In the genomic region with DNA sequence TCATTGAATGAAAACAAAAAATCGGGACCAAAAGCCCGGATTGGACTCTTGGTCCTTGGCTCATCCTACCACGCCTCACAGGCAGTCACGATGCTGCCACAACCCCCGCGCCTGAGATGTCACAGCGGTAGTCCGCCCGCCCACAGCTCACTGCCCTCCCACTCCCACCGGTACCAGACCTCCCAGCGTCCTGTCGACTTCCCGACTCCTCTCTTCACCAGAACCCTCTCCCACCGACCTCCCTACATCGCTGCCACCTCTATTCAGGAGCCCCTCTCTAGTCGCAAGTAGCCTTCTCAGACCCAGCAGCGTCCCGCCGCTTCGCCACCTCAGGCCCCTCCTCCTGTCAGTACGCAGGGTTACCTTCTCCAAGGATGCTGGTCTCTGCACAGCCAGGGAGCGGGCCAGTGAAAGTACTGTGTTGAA, we compare ENCODE assay signal across 8 mouse cellular contexts. TPM values are rescaled to one million over a fixed set of nuclear protein-coding genes. Genes with fewer than 3 reads are reported as not detected.
A peak's percentile ranks its signal among the peaks of the same experiment; 100 is the strongest.
DNase-seq lines count a peak whose midpoint lies in the region; ATAC-seq and TF ChIP-seq lines count a peak whose summit lies in the region.

No protein-coding gene starts in this region.

- no peaks in the 10 kb centered on the region for H3K9me3 ChIP-seq in forebrain, postnatal 0 days (ENCODE audit: low read length)
- no peaks in the 10 kb centered on the region for H3K9me3 ChIP-seq in liver, postnatal 0 days (ENCODE audit: low read length)

- H3K36me3 ChIP-seq in forebrain, postnatal 0 days (ENCODE audit: insufficient read depth), result 0 out of 2 replicates have a peak, but pooled peaks cover 5% of the 10 kb centered on the region
- 0 out of 2 replicates have a peak, but pooled peaks cover 2% of the 10 kb centered on the region for H3K36me3 ChIP-seq in liver, postnatal 0 days (replicated peaks; ENCODE audit: insufficient read depth, low read length)

- under 1% methylated on average over 22 of the region's 22 CpGs for WGBS in forebrain, postnatal 0 days
- WGBS in liver, postnatal 0 days (ENCODE audit: insufficient replicate concordance), result 0% methylated on average over 22 of the region's 22 CpGs
- under 1% methylated on average over 22 of the region's 22 CpGs for WGBS in olfactory bulb, adult 2 months

- peak overlapping the region; percentile 85 for H3K9ac ChIP-seq in forebrain, postnatal 0 days
- H3K9ac ChIP-seq in liver, postnatal 0 days (replicated peaks), result peak overlapping the region; percentile 75

- ATAC-seq in forebrain, postnatal 0 days, result peak; percentile 73
- ATAC-seq in liver, postnatal 0 days, result peak; percentile 67

- peak overlapping the region; percentile 60 for H3K4me3 ChIP-seq in forebrain, postnatal 0 days (ENCODE audit: low read depth, low read length)
- H3K4me3 ChIP-seq in layer of hippocampus, adult 2 months, result peak overlapping the region; percentile 71
- H3K4me3 ChIP-seq in liver, postnatal 0 days (ENCODE audit: low read depth, low read length), result peak overlapping the region; percentile 74
- peak overlapping the region; percentile 85 for H3K4me3 ChIP-seq in olfactory bulb, adult 2 months (ENCODE audit: insufficient read depth, low read depth, low read length)

- TF ChIP-seq POLR2A in olfactory bulb, adult 2 months (IDR thresholded peaks at IDR 0.05; ENCODE audit: insufficient read depth, low read depth, low read length), result no peak

- no peaks in the 10 kb centered on the region for H3K27me3 ChIP-seq in forebrain, postnatal 0 days (ENCODE audit: insufficient read depth, low read length)
- H3K27me3 ChIP-seq in liver, postnatal 0 days (ENCODE audit: insufficient read depth, low read length), result no peaks in the 10 kb centered on the region

- TF ChIP-seq EP300 in liver, postnatal 0 days (IDR thresholded peaks at IDR 0.05; ENCODE audit: low read depth), result no peak

- DNase-seq in MN1 (ENCODE audit: low spot score), result peak; percentile 73
- peak; percentile 14 for DNase-seq in brain, embryonic 18.5 days (ENCODE audit: low read depth, low spot score)
- peak; percentile 70 for DNase-seq in forebrain, postnatal 0 days
- peak; percentile 72 for DNase-seq in heart, postnatal 4 days
- DNase-seq in layer of hippocampus, adult 2 months (ENCODE audit: low spot score in 2 of 2), result peak; percentile 78 to 85
- DNase-seq in liver, postnatal 0 days, result peak; percentile 81
- DNase-seq in T-cell, adult 2 months (ENCODE audit: low spot score), result no peak

- peak overlapping the region; percentile 87 for H3K27ac ChIP-seq in forebrain, postnatal 0 days (ENCODE audit: low read depth, low read length)
- H3K27ac ChIP-seq in layer of hippocampus, adult 2 months, result peak overlapping the region; percentile 96
- H3K27ac ChIP-seq in liver, postnatal 0 days (ENCODE audit: low read depth), result peak overlapping the region; percentile 79
- H3K27ac ChIP-seq in olfactory bulb, adult 2 months (ENCODE audit: insufficient read depth, low read depth, low read length), result peak overlapping the region; percentile 78

- TF ChIP-seq CTCF in forebrain, postnatal 0 days (IDR thresholded peaks at IDR 0.05; ENCODE audit: low read depth), result no peak
- no peak for TF ChIP-seq CTCF in layer of hippocampus, adult 2 months (conservative IDR thresholded peaks at IDR 0.05)
- no peak for TF ChIP-seq CTCF in liver, postnatal 0 days (IDR thresholded peaks at IDR 0.05; ENCODE audit: low read depth)
- no peak for TF ChIP-seq CTCF in olfactory bulb, adult 2 months (IDR thresholded peaks at IDR 0.05; ENCODE audit: insufficient read depth, low read depth, low read length)

- peaks cover 21% of the 10 kb centered on the region for H3K4me1 ChIP-seq in forebrain, postnatal 0 days (ENCODE audit: insufficient read depth)
- H3K4me1 ChIP-seq in liver, postnatal 0 days (ENCODE audit: insufficient read depth), result peaks cover 32% of the 10 kb centered on the region
- H3K4me1 ChIP-seq in olfactory bulb, adult 2 months (ENCODE audit: control insufficient read depth, insufficient read depth, low read length), result peaks cover 2% of the 10 kb centered on the region; the same call in 1 of the 2 replicates

- H3K4me2 ChIP-seq in forebrain, postnatal 0 days (ENCODE audit: low read depth), result peak overlapping the region; percentile 58
- peak overlapping the region; percentile 81 for H3K4me2 ChIP-seq in liver, postnatal 0 days (ENCODE audit: low read depth, low read length)

RNA-seq across cellular contexts. Expression of gene Snap29, which starts 0.5 kb away (rescaled TPM):
- 41.9 and 43.2 TPM in 2 replicates for total RNA-seq in forebrain, postnatal 0 days (2014; rRNA removed)
- polyA plus RNA-seq in forebrain, postnatal 0 days (2015; fragmentation: Nextera tagmentation; extraction: Ambion mirVana), result 14.5 and 19.9 TPM in 2 replicates
- 10 to 100 TPM; 15.7 to 16.3 TPM for total RNA-seq in heart, postnatal 4 days (2021)
- 10 to 100 TPM; 19.4 to 20.6 TPM for total RNA-seq in layer of hippocampus, adult 2 months (2021)
- polyA plus RNA-seq in liver, postnatal 0 days (2015; fragmentation: Nextera tagmentation; extraction: Ambion mirVana), result 7.1 and 7.2 TPM in 2 replicates
- not detected in 2 replicates for polyA plus RNA-seq in olfactory bulb, adult 2 months (2012; ENCODE audit: insufficient read depth, insufficient read length, low replicate concordance, missing spikeins)

RNA-seq across cellular contexts. Expression of gene Pi4ka, which starts 0.8 kb away (rescaled TPM):
- total RNA-seq in forebrain, postnatal 0 days (2014; rRNA removed), result 106 and 107 TPM in 2 replicates
- polyA plus RNA-seq in forebrain, postnatal 0 days (2015; fragmentation: Nextera tagmentation; extraction: Ambion mirVana), result 32.6 and 41.2 TPM in 2 replicates
- 10 to 100 TPM; 55.8 to 56.5 TPM for total RNA-seq in heart, postnatal 4 days (2021)
- 100 to 1,000 TPM; 275 to 301 TPM for total RNA-seq in layer of hippocampus, adult 2 months (2021)
- 7.3 and 8.1 TPM in 2 replicates for polyA plus RNA-seq in liver, postnatal 0 days (2015; fragmentation: Nextera tagmentation; extraction: Ambion mirVana)
- polyA plus RNA-seq in olfactory bulb, adult 2 months (2012; ENCODE audit: insufficient read depth, insufficient read length, low replicate concordance, missing spikeins), result 511 TPM in 1 of 2 replicates, not detected in the other

RNA-seq across cellular contexts. Expression of gene Crkl, which starts 46.5 kb away (rescaled TPM):
- 31.4 and 55.4 TPM in 2 replicates for total RNA-seq in forebrain, postnatal 0 days (2014; rRNA removed)
- polyA plus RNA-seq in forebrain, postnatal 0 days (2015; fragmentation: Nextera tagmentation; extraction: Ambion mirVana), result 44.5 and 60.5 TPM in 2 replicates
- 10 to 100 TPM; 31.6 to 34.4 TPM for total RNA-seq in heart, postnatal 4 days (2021)
- 10 to 100 TPM; 33.5 to 37.4 TPM for total RNA-seq in layer of hippocampus, adult 2 months (2021)
- polyA plus RNA-seq in liver, postnatal 0 days (2015; fragmentation: Nextera tagmentation; extraction: Ambion mirVana), result 20.1 and 24.4 TPM in 2 replicates
- not detected in 2 replicates for polyA plus RNA-seq in olfactory bulb, adult 2 months (2012; ENCODE audit: insufficient read depth, insufficient read length, low replicate concordance, missing spikeins)
